Mouse (Mus musculus) layer of hippocampus, postnatal 10 days (tissue): ENCODE measurements at regions not wholly inside any gene's neighbourhood (a gene's known extent, or its start where the extent isn't known, plus 50 kb on each side); places are given as distances from the start of the nearest gene placed in this dataset.

ENCODE experiments used
- DNase-seq, 2 experiments: peaks; one replicate each; pipeline ENCODE4 v3.0.0; 2021; ENCODE audit warnings: low spot score in 2 of 2

DNA sequence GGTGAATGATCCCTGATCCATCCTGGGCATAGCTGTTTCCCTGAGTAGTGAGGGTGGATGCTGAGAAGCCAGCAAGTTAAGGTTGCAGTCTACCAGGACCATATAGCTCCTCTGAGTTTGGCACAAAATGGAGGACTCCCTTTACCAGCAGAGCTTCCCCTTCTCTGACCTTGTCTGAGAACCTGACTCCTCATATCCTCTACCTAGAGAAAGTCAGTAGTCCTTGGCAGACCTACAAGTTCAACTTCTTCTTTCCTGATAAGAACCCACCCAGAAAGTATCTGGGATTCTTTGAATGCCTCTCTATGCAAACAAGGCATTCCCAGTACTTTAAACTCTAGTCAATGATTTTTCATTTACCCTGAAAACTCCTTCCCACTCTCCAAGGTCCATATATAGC is 193.3 kb upstream of the Egln3 start:
- no peak for DNase-seq

DNA sequence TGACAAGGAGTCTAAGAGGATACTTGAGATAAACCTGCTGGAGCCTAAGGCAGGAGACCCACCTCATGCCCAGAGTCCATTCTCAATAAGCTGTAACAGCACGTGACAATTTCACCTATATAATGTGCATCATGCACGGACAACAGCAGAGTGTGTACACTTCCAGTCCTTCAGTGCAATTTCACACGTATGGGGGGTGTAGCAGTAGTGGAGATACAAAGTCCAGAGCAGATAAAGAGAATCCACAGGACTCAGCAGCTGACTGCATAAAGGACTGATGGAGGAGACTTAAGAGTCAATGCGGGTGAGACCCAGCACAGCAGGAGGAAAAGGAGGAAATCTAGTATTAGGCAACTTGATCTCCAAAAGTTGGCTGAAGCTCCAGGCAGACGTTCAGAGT is 192.7 kb upstream of the Egln3 start:
- DNase-seq, result no peak

DNA sequence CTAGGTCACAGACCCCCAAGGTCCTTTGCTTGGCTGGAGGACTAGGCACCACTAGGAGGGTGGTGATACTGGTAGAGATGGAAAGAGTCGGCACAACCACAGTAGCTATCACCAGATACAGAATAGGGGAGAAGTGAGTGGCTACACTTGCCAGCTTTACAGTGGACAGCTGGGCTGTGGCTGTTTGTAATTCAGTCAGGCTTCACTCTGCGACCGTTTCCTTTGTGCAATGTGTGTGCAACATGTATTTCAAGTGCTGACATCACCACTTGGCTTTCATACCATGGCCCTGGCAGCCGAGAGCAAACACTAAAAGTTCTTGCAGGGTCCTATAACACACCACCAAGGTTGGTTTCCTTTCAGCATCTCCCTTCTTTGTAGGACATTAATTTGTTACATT is 181.7 kb upstream of the Egln3 start:
- no peak for DNase-seq

DNA sequence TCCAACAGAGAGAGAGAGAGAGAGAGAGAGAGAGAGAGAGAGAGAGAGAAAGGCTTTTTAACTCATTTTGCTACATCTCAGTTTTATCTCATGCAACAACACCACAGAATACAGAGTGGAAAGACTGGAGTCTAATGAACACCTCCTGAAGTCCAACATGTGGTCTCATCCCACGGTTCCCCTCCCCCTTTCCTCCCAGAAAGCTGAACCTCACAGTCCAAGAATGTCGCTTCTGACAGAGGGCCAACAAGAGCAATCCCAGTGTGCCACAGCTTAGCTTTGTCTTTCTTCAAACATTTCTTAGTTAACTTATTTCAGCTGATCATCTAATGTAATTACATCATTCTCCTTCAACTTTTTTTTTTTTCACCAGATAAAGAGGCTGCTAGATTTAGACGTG is 180.5 kb upstream of the Egln3 start:
- no peak for DNase-seq

DNA sequence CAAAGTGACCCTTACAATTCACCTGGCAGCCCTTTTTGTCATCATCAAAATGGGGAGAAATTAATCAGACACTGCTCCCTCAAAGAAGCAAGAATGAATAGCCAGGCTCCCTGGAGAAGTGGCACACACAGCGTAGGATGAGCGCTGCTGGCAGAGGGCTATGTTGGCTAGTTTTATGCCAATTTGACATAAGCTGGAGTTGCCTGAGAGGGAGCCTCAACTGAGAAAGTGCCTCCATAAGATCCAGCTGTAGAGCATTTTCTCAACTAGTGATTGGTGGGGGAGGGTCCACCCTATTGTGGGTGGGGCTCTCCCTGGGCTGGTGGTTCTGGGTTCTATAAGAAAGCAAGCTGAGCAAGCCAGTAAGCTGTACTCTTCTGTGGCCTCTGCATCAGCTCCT is 179.3 kb upstream of the Egln3 start:
- no peak for DNase-seq

DNA sequence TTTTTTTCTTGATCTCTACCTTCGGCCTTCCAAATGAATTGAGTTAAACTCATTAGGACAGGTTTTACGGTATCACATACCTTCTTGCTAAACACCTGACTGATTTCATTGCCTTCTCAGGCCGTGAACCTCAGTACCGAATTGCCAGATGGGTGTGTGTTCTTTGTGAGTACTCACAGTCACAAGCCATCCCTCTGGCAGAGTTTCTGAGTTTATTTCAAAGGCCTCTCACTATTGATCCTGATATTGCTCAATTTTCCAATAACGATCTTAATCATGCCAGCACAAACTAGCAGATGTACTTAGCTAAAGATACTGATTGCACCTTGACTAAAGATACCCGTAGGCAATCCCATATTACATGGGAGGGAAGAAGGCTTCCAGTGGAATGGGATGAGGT is 178.4 kb upstream of the Egln3 start:
- DNase-seq, result no peak

DNA sequence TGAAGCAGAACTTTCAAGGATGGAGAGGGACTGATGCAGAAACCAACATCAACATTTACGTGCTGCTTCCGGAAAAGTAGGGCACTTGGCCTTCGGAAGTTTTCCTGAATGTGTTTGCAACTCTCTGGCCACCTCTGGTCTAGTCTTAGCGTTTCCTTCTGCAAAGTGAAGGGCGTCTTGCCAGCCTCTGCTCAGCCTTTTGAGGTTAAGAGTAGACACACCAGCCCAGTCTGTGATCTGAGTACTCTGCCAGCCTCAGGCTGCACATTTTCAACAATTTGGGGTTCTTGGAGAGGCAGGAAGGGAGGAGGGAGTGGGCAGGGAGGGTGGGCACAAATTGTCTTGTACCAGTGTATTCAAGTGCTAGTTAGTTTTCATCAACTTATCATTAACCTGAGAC is 176.7 kb upstream of the Egln3 start:
- DNase-seq, result no peak

DNA sequence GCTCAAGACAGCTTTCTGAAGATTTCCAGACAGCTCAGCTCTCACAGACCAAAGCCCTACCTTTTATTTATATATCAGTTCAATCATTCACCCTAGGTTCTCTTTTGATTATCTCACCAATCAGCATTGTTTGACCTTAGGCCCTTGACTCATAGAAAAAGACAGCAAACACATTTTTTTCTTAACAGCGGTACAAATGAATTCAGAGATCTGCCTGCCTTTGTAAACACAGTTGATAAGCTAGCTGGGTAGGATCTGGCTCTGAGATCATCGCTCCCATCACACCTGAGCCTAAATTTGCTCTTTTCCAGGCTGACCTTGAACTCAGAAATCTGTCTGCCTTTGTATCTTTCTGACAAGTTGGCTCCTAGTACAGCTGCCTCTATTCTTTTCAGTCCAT is 174.9 kb upstream of the Egln3 start:
- DNase-seq, result no peak

DNA sequence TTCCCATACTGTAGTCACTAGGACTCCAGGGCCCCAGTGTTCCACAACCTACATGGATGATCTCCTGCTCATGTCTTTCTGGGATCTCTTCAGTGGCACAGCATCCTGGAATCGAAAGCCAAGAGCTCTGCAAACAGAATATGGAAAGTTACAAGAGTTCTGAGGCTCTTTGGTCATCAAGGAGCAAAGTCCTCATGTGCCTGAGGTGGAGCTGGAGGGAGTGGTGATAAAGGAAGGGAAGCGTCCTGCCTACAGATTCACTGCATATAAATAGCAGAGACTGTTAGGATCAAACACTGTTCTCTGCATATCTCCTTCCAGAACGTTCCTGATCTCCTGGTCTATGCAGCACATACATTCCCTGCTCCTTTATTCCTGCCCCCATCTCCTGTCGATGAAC is 170.4 kb upstream of the Egln3 start:
- DNase-seq, result no peak

DNA sequence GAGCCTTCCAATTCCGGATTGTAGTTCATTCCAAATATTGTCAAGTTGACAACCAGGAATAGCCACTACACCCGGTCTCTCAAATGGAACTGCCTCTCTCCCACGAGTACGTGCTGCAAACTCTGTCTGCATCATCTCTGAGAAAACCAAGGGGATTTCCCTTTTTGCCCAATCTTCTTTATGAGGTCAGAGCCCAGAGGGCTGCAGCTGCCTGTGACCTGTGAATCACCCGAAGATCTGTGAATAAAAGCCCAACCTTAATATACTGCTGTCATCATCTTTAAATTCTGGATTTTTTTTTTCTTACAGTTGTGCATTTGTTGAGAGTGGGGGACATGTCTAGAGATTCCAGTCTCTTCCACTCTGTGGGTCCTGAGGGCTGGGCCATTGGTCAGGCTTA is 165.6 kb upstream of the Egln3 start:
- DNase-seq, result no peak

DNA sequence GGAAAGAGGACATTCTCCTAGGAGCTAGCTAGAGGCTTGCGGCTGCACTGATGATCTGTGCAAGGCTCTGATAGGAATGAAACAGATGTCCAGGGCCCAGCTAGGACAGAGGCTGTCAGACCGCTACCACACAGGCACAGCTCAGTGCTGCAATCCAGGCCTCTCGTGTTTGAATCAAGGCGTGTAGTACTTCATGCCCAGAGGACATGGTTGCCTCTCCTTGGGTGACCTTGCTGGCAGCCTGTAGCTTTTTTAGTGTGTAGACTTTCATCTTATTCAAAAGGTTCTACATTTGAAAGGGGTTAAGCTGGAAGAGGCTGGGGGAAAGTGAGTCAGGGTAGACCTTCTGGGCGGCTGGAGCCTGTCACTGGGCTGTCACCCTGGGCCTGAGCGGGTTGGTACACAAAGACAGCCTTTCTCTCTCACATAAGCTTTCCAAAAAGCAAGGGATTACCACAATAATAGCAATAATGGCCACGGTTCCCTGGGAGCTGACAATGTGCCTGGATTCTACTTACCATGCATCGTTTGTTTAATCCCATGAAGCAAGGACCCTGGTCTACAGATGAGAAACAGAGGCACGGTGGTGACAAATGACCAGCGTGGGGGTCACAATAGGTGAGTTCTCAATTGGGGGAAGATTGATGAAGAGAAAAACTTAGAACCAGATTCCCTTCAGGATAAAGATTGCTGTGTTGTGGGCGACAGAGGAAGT is 160.9 kb upstream of the Egln3 start:
- DNase-seq, result no peak

DNA sequence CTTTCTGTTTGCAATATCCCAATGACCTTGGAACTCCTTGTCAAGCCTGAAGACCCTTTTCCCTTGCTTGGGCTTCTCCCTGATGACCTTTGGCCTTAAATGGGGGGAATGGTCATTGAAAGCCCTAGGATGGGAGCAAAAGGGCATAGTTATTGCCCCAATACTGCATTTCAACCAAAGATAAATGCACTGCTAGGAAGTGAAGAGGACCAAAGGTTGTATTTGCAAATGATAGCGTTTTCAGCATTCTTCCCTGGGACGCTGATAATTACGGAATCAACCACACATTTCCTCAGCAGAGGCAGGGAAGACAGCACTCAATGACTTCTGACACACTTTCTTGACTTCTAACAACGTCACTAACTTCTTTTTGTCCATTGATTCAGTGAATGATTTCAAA is 158.1 kb upstream of the Egln3 start:
- no peak for DNase-seq

DNA sequence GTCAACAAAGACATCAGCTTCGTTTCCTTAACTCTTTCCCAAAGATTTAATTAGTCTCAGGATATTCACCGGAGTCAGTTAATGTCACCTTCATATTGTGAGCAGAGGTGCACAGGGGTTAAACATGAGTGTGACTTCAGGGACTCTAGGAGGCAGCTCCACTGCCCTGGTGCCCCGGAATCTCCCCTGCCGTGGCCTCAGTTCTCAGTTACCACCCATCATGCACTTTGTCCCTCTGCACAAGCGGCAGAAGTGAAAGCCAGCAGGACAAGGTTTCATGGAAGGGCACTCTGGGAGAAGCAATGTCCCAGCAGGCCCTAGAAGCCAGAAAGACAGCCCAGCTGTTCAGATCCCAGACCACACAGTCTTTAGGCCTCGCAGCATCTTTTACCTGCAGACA is 150.5 kb upstream of the Egln3 start:
- DNase-seq, result no peak

DNA sequence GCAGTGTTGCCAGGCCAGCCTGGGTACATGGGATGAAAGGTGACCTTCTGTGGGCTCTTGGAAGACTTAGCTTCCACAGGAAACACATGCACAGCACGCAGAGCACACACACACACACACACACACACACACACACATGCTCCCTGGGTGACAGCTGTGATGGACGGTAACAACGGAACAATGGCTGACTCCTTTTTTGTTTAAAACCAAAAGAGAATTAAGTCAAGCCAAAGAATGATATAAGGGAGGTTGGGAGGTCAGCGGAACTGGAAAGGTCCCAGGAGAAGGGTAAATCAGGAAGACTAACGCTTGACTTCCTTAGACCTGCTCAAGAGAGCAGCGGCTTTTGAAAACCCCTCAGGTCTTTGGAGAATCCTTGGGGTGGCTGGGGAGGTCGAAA is 150.0 kb upstream of the Egln3 start:
- DNase-seq, result no peak

DNA sequence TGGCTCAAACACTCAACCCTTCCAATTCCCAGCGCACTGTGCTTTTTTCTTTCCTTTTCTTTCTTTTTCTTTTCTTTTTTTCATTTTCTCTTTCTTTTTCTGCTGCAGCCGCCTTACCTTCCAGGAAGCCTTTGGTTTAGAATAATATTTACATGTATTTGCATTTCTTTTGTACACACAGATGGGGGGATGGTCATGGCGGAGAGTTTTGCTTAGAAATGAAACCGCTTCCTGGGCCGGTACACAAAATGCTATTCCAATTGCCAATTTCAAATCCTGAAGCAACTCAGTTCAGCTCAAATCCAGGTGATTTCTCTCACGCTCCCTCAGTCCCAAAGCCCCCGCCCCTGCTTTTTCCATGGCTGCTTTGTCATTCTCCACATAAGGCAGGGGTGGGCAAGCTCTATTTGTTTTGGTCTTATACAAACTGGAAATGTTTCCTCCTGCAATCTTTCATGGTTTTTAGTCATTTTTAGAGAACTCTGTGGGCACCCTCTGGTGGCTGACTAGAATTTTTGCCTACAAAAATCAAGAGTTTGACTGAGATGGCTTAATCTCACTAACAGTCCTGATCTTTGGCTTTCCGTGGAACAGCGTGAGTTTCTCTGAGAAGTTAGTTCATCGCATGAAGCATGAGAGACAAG is 149.4 kb upstream of the Egln3 start:
- DNase-seq, result peak; percentile 49 to 60

DNA sequence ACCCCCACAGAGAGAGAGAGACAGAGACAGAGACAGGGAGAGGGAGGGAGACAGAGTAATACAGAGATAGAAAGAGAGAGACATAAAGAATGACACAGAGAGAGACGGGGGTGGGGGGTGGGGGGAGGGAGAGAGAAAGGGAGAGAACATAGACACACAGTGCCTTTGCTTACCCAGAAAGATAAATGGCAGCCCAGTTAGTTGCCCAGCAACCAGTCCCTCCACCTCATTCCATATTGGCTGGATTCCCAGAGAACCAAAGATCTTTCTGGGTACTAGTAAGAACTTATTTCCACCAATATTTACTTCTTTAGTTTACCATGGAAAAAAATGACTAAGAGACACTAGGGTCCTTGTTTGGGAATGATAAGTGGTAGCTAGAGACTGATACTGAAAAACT is 146.6 kb upstream of the Egln3 start:
- no peak for DNase-seq

DNA sequence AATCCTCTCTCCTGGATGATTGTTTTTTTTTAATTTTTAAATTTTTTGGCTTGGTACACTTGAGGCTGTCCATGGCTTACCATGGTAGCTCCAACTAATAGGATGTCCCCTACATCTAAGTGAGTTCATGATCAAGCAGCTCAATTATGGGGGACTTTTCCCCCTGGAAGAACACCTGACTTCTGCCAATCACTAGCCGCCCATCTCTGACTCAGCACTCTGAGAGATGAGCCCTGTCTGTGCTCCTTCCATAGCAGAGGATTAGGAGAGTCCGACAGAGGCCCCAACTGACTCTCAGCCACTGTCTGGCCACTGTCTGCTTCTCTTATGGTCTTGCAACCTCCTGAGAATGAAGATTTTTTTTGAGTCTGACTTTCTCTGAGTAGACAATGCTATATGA is 145.7 kb upstream of the Egln3 start:
- DNase-seq, result no peak

DNA sequence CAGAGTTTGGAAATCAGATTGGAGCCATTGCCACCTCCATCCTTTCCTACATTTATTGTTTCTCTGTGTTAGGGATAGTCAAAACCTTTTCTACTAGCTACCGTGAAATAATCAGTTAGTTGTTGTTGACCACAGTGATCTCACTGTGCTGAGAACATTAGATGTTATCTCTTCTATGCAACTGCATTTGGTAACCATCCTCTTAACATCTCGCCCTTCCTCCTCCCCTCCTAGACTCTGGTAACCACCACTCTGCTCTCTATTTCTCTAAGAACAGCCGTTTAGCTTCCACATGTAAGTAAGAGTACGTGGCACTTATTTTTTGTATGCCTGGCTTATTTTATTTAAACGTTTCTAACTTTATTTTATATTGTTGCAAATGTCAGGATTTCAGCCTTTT is 139.8 kb upstream of the Egln3 start:
- DNase-seq, result no peak

DNA sequence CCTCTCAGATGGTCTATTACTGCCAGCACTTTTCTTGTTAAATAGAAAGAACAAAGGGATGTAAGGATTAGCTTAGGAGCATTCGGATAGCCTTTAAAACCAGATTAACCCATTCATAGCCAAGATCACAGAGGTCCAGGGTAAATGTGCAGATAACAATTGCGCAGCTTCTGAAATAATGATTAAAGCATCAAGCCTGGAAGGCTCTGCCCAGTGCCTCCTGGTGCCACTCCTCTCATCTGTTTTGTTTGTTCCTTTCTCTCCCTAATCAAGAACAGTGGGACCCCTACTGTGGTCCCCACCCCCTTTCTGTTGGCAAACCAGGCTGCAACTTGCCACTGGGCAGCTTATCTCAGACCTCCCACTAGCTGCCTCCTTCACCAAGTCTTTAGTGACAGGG is 131.8 kb upstream of the Egln3 start:
- DNase-seq, result no peak

DNA sequence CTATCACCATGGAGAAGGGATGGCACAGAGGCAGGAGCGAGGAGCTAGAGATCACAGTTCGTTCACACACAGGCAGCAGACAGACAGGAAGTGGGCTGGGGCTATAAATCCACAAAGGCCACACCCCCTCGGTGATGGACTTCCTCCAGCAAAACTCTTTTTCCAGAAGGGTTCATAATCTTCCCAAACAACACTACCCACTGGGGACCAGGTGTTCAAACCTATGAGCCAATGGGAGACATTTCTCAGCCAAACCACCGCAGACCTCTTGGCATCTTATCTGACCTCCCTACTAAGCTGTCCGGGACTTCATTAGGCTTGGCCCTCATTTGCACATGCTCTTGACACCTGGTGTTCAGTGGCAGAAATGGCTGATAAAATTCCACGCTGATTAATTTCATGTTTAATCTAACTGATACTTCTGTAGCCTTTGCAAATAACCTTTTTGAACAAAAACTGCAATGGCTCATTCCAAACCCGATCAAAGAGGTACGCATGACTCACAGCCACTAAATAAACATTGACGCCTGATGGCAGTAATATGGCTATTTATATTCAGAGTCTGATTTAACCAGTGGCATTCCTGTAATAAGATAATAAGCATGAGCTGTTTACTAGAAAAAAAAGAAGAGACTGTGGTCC is 131.0 kb upstream of the Egln3 start:
- peak in 1 of 2 experiments; percentile 17 for DNase-seq

DNA sequence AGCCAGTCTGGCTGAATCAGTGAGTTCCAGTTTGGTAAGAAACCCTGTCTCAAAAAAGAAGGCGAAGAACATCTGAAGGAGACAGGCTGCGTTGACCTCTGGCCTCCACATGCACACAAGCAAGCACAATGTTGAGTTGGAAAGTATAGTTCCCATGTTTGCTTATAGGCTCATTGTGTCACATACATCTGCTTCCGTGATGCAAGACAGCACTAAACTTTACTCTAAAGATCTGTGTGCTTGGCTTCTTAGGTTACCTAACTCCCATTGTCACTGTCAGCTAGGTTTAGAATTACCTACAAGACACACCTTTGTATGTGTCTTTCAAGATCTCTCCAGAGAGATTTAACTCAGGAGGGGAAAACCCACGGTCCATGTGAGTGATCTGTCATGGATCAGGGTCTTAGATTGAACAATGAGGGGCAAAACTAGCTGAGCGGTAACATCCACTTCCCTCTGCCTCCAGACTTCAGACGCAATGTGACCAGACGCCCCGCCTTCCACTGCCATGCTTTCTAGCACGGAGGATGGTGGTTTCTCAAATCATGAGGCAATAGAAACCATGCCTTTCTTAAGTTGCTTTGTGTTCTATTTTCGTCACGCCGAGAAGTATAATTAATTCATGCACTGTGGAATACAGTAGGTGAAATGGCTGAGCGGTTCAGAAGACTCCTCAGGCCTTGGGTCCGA is 130.1 kb upstream of the Egln3 start:
- DNase-seq, result no peak

DNA sequence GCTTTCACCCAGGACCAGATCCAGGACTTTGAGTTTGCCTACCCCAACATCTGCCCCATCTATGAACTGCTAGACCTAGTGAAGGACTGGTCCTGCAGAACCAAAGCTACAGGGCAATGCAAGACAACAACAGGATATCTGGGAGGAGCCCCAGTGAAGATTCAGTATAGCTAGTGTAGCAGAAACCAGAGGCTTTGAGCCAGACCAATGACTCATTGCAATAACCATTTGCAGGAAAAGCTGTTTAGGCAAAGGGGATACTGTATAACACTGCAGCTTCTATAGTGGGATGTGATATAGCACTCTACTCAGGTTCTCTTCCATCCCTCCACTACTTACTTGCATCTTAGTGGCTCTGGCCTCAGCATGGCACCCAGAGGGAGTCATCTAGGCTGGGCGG is 123.8 kb upstream of the Egln3 start:
- DNase-seq, result no peak
